Mouse (Mus musculus) heart, postnatal 0 days (tissue): Measurements from ENCODE around the gene Cblc.

Experiments used
- CTCF ChIP-seq: IDR thresholded peaks from 2 replicates; pipeline ENCODE4 v1.5.1; 2016; ENCODE audit warnings: antibody characterized with exemption, control low read depth, low read depth
- EP300 ChIP-seq: IDR thresholded peaks from 2 replicates; pipeline ENCODE4 v1.6.1; 2016; ENCODE audit warnings: antibody characterized with exemption, low read depth

- no peak; the same call in 1 of the 2 replicates for TF ChIP-seq CTCF
- no peak for TF ChIP-seq EP300
These were observed 43.0 kb downstream of the Cblc start for GRCm38 (mm10) chr7:19753587-19753986.
